Comparison of ENCODE assay signal across 7 mouse cellular contexts in genomic region chr14:73502591-73503184, GRCm38 (mm10). TPM values are rescaled to one million over a fixed set of nuclear protein-coding genes. Genes with fewer than 3 reads are reported as not detected.
DNase-seq lines count a peak whose midpoint lies in the region; ATAC-seq lines count a peak whose summit lies in the region.

No protein-coding gene starts in this region.

- no peak overlapping the region for H3K4me3 ChIP-seq in lung, embryonic 16.5 days (ENCODE audit: low read length)

- no peaks in the 10 kb centered on the region for H3K36me3 ChIP-seq in lung, embryonic 16.5 days (ENCODE audit: control insufficient read depth, insufficient read depth, low read length)

- peaks cover 23% of the 10 kb centered on the region for H3K4me1 ChIP-seq in lung, embryonic 16.5 days (replicated peaks; ENCODE audit: control insufficient read depth, insufficient read depth, low read length)

- ATAC-seq in lung, embryonic 16.5 days (ENCODE audit: low read depth), result peak; percentile 61

- no peaks in the 10 kb centered on the region for H3K27me3 ChIP-seq in lung, embryonic 16.5 days (ENCODE audit: control insufficient read depth, insufficient read depth, low read depth, low read length)

- no peak overlapping the region for H3K9ac ChIP-seq in lung, embryonic 16.5 days (ENCODE audit: low read length)

- DNase-seq in lung, postnatal 25 days (ENCODE audit: low spot score), result no peak
- DNase-seq in cerebellum, postnatal 14 days, result peak; percentile 73 to 78
- DNase-seq in heart, adult 8-10 months (ENCODE audit: low spot score), result peak; percentile 59
- peak; percentile 27 for DNase-seq in layer of hippocampus, adult 9-11 months
- peak; percentile 31 for DNase-seq in ovary, postnatal 36 days (ENCODE audit: low spot score)
- no peak for DNase-seq in spleen, postnatal 10 days (ENCODE audit: low spot score in 2 of 2)

- no peak overlapping the region for H3K4me2 ChIP-seq in lung, embryonic 16.5 days (ENCODE audit: low read depth, low read length)

- 15% methylated on average over 7 of the region's 7 CpGs for WGBS in lung, embryonic 16.5 days

- no peaks in the 10 kb centered on the region for H3K9me3 ChIP-seq in lung, embryonic 16.5 days (ENCODE audit: control insufficient read depth, low read length)

- peak overlapping the region; percentile 71 for H3K27ac ChIP-seq in lung, embryonic 16.5 days (ENCODE audit: low read length)

RNA-seq across cellular contexts. Expression of gene Med4, which starts 7.1 kb away (rescaled TPM):
- polyA plus RNA-seq in lung, embryonic 16.5 days (2015; fragmentation: Nextera tagmentation; extraction: Ambion mirVana), result 86.2 and 91.1 TPM in 2 replicates
- total RNA-seq in heart, adult 8-10 months (2022), result 10 to 100 TPM; 19.8 to 23.7 (median 21.3) TPM

RNA-seq across cellular contexts. Expression of gene Sucla2, which starts 22.4 kb away (rescaled TPM):
- polyA plus RNA-seq in lung, embryonic 16.5 days (2015; fragmentation: Nextera tagmentation; extraction: Ambion mirVana), result 107 and 109 TPM in 2 replicates
- 100 to 1,000 TPM; 674 to 810 (median 734) TPM for total RNA-seq in heart, adult 8-10 months (2022)

RNA-seq across cellular contexts. Expression of gene Nudt15, which starts 45.4 kb away (rescaled TPM):
- polyA plus RNA-seq in lung, embryonic 16.5 days (2015; fragmentation: Nextera tagmentation; extraction: Ambion mirVana), result 5.8 and 7.0 TPM in 2 replicates
- total RNA-seq in heart, adult 8-10 months (2022), result 10 to 100 TPM in 1 of 4 experiments, 1 to 10 TPM in 3; 7.4 to 10.5 (median 8.8) TPM

Comparison
In these comparisons a context has a peak if more than half of its experiments do, and no peak if none do; other contexts are left out.
1. DNase-seq: peak in cerebellum, postnatal 14 days (2 of 2), heart, adult 8-10 months (single experiment), layer of hippocampus, adult 9-11 months (single experiment) and ovary, postnatal 36 days (single experiment); none in lung, postnatal 25 days (single experiment) and spleen, postnatal 10 days (0 of 2).